Mouse (Mus musculus) lung, embryonic 14.5 days (tissue): ENCODE data around the gene Slit3. TPM values are rescaled to one million over a fixed set of nuclear protein-coding genes. Genes with fewer than 3 reads are reported as not detected.

Experiments
- ATAC-seq: fragments of 200-750 bp; cut with Nextera tagmentation; 2 replicates; pipeline ENCODE4 v1.8.0; 2017; ENCODE audit warnings: mild to moderate bottlenecking, moderate TSS enrichment, moderate library complexity; ENCODE audit not compliant: insufficient read depth
- DNase-seq: peaks from one replicate; pipeline ENCODE4 v3.0.0-alpha.2; 2015
- H3K27ac ChIP-seq: fragments of 300-500 bp; sonication (generic); 2 replicates; pipeline ENCODE4 v1.5.1; 2014; ENCODE audit warnings: low read depth, mild to moderate bottlenecking, moderate library complexity
- H3K27me3 ChIP-seq: fragments of 300-500 bp; sonication (generic); 2 replicates; pipeline ENCODE4 v1.6.1; 2014; ENCODE audit warnings: low read length, control low read depth; ENCODE audit not compliant: insufficient read depth
- H3K36me3 ChIP-seq: fragments of 300-500 bp; sonication (generic); 2 replicates; pipeline ENCODE4 v1.6.1; 2014; ENCODE audit warnings: control low read depth; ENCODE audit not compliant: insufficient read depth
- H3K4me1 ChIP-seq: fragments of 300-500 bp; sonication (generic); 2 replicates; pipeline ENCODE4 v1.6.1; 2014; ENCODE audit warnings: antibody characterized with exemption, control low read depth; ENCODE audit not compliant: insufficient read depth
- H3K4me2 ChIP-seq: fragments of 300-500 bp; sonication (generic); 2 replicates; pipeline ENCODE4 v1.6.1; 2014; ENCODE audit warnings: mild to moderate bottlenecking
- H3K4me3 ChIP-seq: fragments of 300-500 bp; sonication (generic); 2 replicates; pipeline ENCODE4 v1.5.1; 2014; ENCODE audit warnings: low read depth, low read length
- H3K9ac ChIP-seq: fragments of 300-500 bp; sonication (generic); 2 replicates; pipeline ENCODE4 v1.6.1; 2014
- H3K9me3 ChIP-seq: fragments of 300-500 bp; sonication (generic); 2 replicates; pipeline ENCODE4 v1.6.1; 2016; ENCODE audit warnings: low read depth, low read length, control low read depth
- CTCF ChIP-seq: IDR thresholded peaks from 2 replicates; pipeline ENCODE4 v1.5.1; 2016; ENCODE audit warnings: antibody characterized with exemption, low read depth
- WGBS: fragments of 180-500 bp; shearing (Covaris S2); extraction: QIAGEN DNeasy Blood & Tissue Kit; methylation state at CpG from one replicate; pipeline ENCODE4 v1.1.7; 2014; 5-methylcytosine and 5-hydroxymethylcytosine counted together
- polyA plus RNA-seq: library from polyadenylated mRNA; unstranded; fragments of >200 nt; fragmentation: Nextera tagmentation; extraction: Ambion mirVana; gene quantifications from 2 replicates; pipeline ENCODE4 v1.2.1, GENCODE M21; 2014

The Slit3 gene
- polyA plus RNA-seq, 1 experiment from 2014 or later, result 37.3 TPM

GRCm38 (mm10) chr11:35325131-35325995 lies 204.3 kb downstream of the Slit3 start:
- Histone ChIP-seq H3K36me3 (no peaks in the 10 kb centered on the region), H3K9me3 (no peaks in the 10 kb centered on the region), H3K27ac (no peak overlapping the region), H3K4me2 (no peak overlapping the region), H3K9ac (no peak overlapping the region), H3K27me3 (no peaks in the 10 kb centered on the region), H3K4me1 (no peaks in the 10 kb centered on the region), H3K4me3 (no peak overlapping the region)
- TF ChIP-seq CTCF, result no peak
- 35% methylated on average over 10 of the region's 10 CpGs for WGBS
- ATAC-seq (no peak), DNase-seq (no peak)

GRCm38 (mm10) chr11:35326346-35326745 lies 205.3 kb downstream of the Slit3 start:
- no peak overlapping the region for H3K4me3 ChIP-seq
- H3K36me3 ChIP-seq, result no peaks in the 10 kb centered on the region
- H3K27me3 ChIP-seq, result no peaks in the 10 kb centered on the region
- no peak overlapping the region for H3K27ac ChIP-seq
- no peaks in the 10 kb centered on the region for H3K9me3 ChIP-seq
- H3K4me1 ChIP-seq, result no peaks in the 10 kb centered on the region
- 31% methylated on average over 3 of the region's 3 CpGs for WGBS
- DNase-seq, result no peak
- no peak overlapping the region for H3K4me2 ChIP-seq
- TF ChIP-seq CTCF, result no peak
- H3K9ac ChIP-seq, result no peak overlapping the region
- no peak for ATAC-seq

- no peaks in the 10 kb centered on the region for H3K4me1 ChIP-seq
- H3K4me2 ChIP-seq, result no peak overlapping the region
- no peak for TF ChIP-seq CTCF
- H3K27ac ChIP-seq, result no peak overlapping the region
- no peaks in the 10 kb centered on the region for H3K27me3 ChIP-seq
- H3K9me3 ChIP-seq, result no peaks in the 10 kb centered on the region
- WGBS, result 82% methylated on average over 1 of the region's 1 CpGs
- no peak overlapping the region for H3K4me3 ChIP-seq
- DNase-seq (no peak), ATAC-seq (no peak)
- no peak overlapping the region for H3K9ac ChIP-seq
- H3K36me3 ChIP-seq, result no peaks in the 10 kb centered on the region
Measured at GRCm38 (mm10) chr11:35327899-35328298, 206.9 kb downstream of the Slit3 start.

- H3K36me3 ChIP-seq, result no peaks in the 10 kb centered on the region
- TF ChIP-seq CTCF, result no peak
- DNase-seq, result no peak
- H3K4me2 ChIP-seq, result no peak overlapping the region
- no peak overlapping the region for H3K4me3 ChIP-seq
- H3K27me3 ChIP-seq, result no peaks in the 10 kb centered on the region
- no peaks in the 10 kb centered on the region for H3K9me3 ChIP-seq
- WGBS, result 53% methylated on average over 3 of the region's 3 CpGs
- ATAC-seq, result no peak
- H3K27ac ChIP-seq, result no peak overlapping the region
- no peak overlapping the region for H3K9ac ChIP-seq
- no peaks in the 10 kb centered on the region for H3K4me1 ChIP-seq
Measured at GRCm38 (mm10) chr11:35331476-35331875, 210.5 kb downstream of the Slit3 start.

- ATAC-seq (no peak), DNase-seq (no peak)
- Histone ChIP-seq H3K9ac (no peak overlapping the region), H3K9me3 (no peaks in the 10 kb centered on the region), H3K4me1 (no peaks in the 10 kb centered on the region), H3K36me3 (no peaks in the 10 kb centered on the region), H3K27me3 (no peaks in the 10 kb centered on the region), H3K4me3 (no peak overlapping the region), H3K27ac (no peak overlapping the region), H3K4me2 (no peak overlapping the region)
- WGBS, result 69% methylated on average over 8 of the region's 8 CpGs
- TF ChIP-seq CTCF, result no peak
Measured at GRCm38 (mm10) chr11:35336558-35336957, 215.5 kb downstream of the Slit3 start.

GRCm38 (mm10) chr11:35337493-35337892 lies 216.5 kb downstream of the Slit3 start:
- ATAC-seq, result no peak
- WGBS, result 65% methylated on average over 8 of the region's 8 CpGs

DNA sequence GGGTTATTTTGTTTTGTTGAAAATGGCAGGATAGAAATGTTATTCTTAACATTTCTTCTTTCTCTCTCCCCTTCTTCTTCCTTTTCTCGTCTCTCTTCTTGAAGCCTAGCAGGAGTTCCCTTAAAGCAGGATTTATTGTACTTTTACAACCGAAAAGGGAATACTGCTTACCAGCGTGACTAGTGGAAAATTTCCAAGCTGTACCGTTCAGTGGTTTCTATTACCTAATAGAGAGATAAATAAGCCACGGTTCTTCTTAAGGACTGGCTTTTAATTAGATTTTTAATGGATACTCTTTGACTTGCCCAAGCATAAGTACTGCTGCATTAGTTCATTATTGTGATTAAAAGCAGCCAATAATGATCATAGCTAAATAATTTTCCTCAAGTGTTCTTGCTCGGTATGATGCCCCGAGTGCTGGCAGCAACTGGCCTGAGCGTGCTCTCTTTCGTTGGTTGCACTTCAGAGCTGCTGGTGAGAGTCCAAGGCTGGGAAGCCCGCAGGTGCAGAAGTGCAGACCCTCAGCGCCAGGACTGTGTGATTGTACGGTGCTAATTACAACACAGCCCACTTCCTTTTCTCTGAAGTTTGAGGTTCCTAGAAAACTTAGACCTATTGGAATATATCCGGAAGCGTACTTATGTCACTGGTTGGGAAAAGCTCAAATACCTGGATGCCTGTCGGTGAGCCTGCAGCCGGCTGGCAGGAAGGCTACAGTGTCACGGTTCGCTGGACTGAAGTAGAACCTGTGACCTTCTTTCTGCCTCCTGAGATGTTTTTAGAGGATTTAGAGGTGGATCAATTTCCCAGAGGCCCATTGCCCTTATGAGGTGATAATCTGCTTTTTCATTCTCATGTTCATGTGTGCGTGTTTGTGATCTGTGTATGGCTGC lies 217.1 kb downstream of the Slit3 start:
- Histone ChIP-seq H3K9me3 (no peaks in the 10 kb centered on the region), H3K4me2 (no peak overlapping the region), H3K4me3 (no peak overlapping the region), H3K4me1 (no peaks in the 10 kb centered on the region), H3K36me3 (no peaks in the 10 kb centered on the region), H3K9ac (no peak overlapping the region), H3K27ac (no peak overlapping the region), H3K27me3 (no peaks in the 10 kb centered on the region)
- DNase-seq (no peak), ATAC-seq (no peak)
- no peak for TF ChIP-seq CTCF
- 76% methylated on average over 19 of the region's 19 CpGs for WGBS

More at GRCm38 (mm10) chr11:35337493-35337892, 216.5 kb downstream of the Slit3 start:
- Histone ChIP-seq H3K27ac (no peak overlapping the region), H3K4me2 (no peak overlapping the region), H3K9me3 (no peaks in the 10 kb centered on the region), H3K4me1 (no peaks in the 10 kb centered on the region), H3K4me3 (no peak overlapping the region), H3K27me3 (no peaks in the 10 kb centered on the region), H3K36me3 (no peaks in the 10 kb centered on the region), H3K9ac (no peak overlapping the region)
- no peak for TF ChIP-seq CTCF
- DNase-seq, result no peak
